Comparison of ENCODE assay signal across 21 mouse cellular contexts in genomic region chr13:110832442-110832841, GRCm38 (mm10).
DNase-seq lines count a peak whose midpoint lies in the region; ATAC-seq and TF ChIP-seq lines count a peak whose summit lies in the region.
"Had no signal": no experiment of that assay in that cellular context is flagged by ENCODE, and none has a peak within 500 bp of the region (broad histone marks: within the 10 kb centered on the region; RNA-seq: fewer than 3 reads in every experiment).

No protein-coding gene starts in this region.

- H3K4me3 ChIP-seq in embryonic facial prominence, embryonic 14.5 days (ENCODE audit: low read depth, low read length): no peak overlapping the region
- no peak overlapping the region for H3K4me3 ChIP-seq in embryonic facial prominence, embryonic 10.5 days
- no peak overlapping the region for H3K4me3 ChIP-seq in midbrain, embryonic 14.5 days (replicated peaks; ENCODE audit: low read depth, low read length)
- no peak overlapping the region for H3K4me3 ChIP-seq in midbrain, postnatal 0 days (ENCODE audit: low read depth, low read length)
- no peak overlapping the region for H3K4me3 ChIP-seq in hindbrain, embryonic 12.5 days
- H3K4me3 ChIP-seq: embryonic facial prominence, embryonic 12.5 days; erythroblast, embryonic 14.5 days; forebrain, embryonic 12.5 days; forebrain, embryonic 15.5 days; hindbrain, embryonic 15.5 days had no signal

- ATAC-seq in embryonic facial prominence, embryonic 14.5 days (ENCODE audit: low read depth): no peak
- peak; percentile 53; the same call in 1 of the 2 replicates for ATAC-seq in midbrain, embryonic 14.5 days (ENCODE audit: low FRiP score, low TSS enrichment)
- peak; percentile 58; the same call in 1 of the 2 replicates for ATAC-seq in midbrain, postnatal 0 days (ENCODE audit: low FRiP score)
- ATAC-seq in hindbrain, embryonic 12.5 days (ENCODE audit: low FRiP score): no peak
- ATAC-seq: activated CD4-positive, CD25-positive, alpha-beta regulatory T cell, adult 4 months; forebrain, embryonic 15.5 days had no signal

- no peak for TF ChIP-seq POLR2A in brain, embryonic 14.5 days (IDR thresholded peaks at IDR 0.05; ENCODE audit: borderline replicate concordance, extremely low read depth, insufficient read depth, insufficient read length, poor library complexity, severe bottlenecking)

- no peak for TF ChIP-seq CTCF in brain, embryonic 14.5 days (IDR thresholded peaks at IDR 0.05; ENCODE audit: borderline replicate concordance, extremely low read depth, insufficient read depth, insufficient read length)
- no peak for TF ChIP-seq CTCF in midbrain, postnatal 0 days (IDR thresholded peaks at IDR 0.05)

- no peak overlapping the region for H3K4me2 ChIP-seq in embryonic facial prominence, embryonic 14.5 days (ENCODE audit: low read depth, low read length)
- no peak overlapping the region for H3K4me2 ChIP-seq in midbrain, embryonic 14.5 days (ENCODE audit: low read length)
- no peak overlapping the region for H3K4me2 ChIP-seq in midbrain, postnatal 0 days (ENCODE audit: low read depth, low read length, poor library complexity, severe bottlenecking)
- no peak overlapping the region for H3K4me2 ChIP-seq in hindbrain, embryonic 12.5 days (replicated peaks)
- H3K4me2 ChIP-seq: embryonic facial prominence, embryonic 12.5 days; forebrain, embryonic 12.5 days; forebrain, embryonic 15.5 days; heart, embryonic 11.5 days; hindbrain, embryonic 15.5 days had no signal

- H3K4me1 ChIP-seq in embryonic facial prominence, embryonic 14.5 days (ENCODE audit: control insufficient read depth, insufficient read depth, low read length): no peaks in the 10 kb centered on the region; the same call in 1 of the 2 replicates
- H3K4me1 ChIP-seq in embryonic facial prominence, embryonic 10.5 days: peaks cover 4% of the 10 kb centered on the region; the same call in 1 of the 2 replicates
- H3K4me1 ChIP-seq in midbrain, embryonic 14.5 days (ENCODE audit: control insufficient read depth, insufficient read depth, low read length): peaks cover 6% of the 10 kb centered on the region; the same call in 1 of the 2 replicates
- no peaks in the 10 kb centered on the region for H3K4me1 ChIP-seq in midbrain, postnatal 0 days (ENCODE audit: insufficient read depth, low read length)
- H3K4me1 ChIP-seq in hindbrain, embryonic 12.5 days: no peaks in the 10 kb centered on the region; the same call in 1 of the 2 replicates
- H3K4me1 ChIP-seq: embryonic facial prominence, embryonic 12.5 days; forebrain, embryonic 12.5 days; forebrain, embryonic 15.5 days; hindbrain, embryonic 15.5 days had no signal

- H3K9ac ChIP-seq in embryonic facial prominence, embryonic 14.5 days (ENCODE audit: low read depth, low read length): no peak overlapping the region
- no peak overlapping the region for H3K9ac ChIP-seq in midbrain, embryonic 14.5 days (replicated peaks; ENCODE audit: low read length)
- H3K9ac ChIP-seq in midbrain, postnatal 0 days (replicated peaks; ENCODE audit: low read length, poor library complexity, severe bottlenecking): no peak overlapping the region
- no peak overlapping the region for H3K9ac ChIP-seq in hindbrain, embryonic 12.5 days
- H3K9ac ChIP-seq: embryonic facial prominence, embryonic 12.5 days; forebrain, embryonic 12.5 days; forebrain, embryonic 15.5 days; hindbrain, embryonic 15.5 days had no signal

- intact Hi-C loops in heart, postnatal 36 days (cut with DNase I): no loop called here

- 58% methylated on average over 5 of the region's 5 CpGs for WGBS in embryonic facial prominence, embryonic 14.5 days
- 70% methylated on average over 5 of the region's 5 CpGs for WGBS in embryonic facial prominence, embryonic 10.5 days
- 41% methylated on average over 5 of the region's 5 CpGs for WGBS in midbrain, embryonic 14.5 days
- WGBS in midbrain, postnatal 0 days: 34% methylated on average over 5 of the region's 5 CpGs
- 81% methylated on average over 5 of the region's 5 CpGs for WGBS in hindbrain, embryonic 12.5 days

- H3K36me3 ChIP-seq in embryonic facial prominence, embryonic 14.5 days (ENCODE audit: control insufficient read depth, insufficient read depth, low read length): no peaks in the 10 kb centered on the region
- no peaks in the 10 kb centered on the region for H3K36me3 ChIP-seq in embryonic facial prominence, embryonic 10.5 days (replicated peaks)
- H3K36me3 ChIP-seq in midbrain, embryonic 14.5 days (ENCODE audit: control insufficient read depth, insufficient read depth, low read length): no peaks in the 10 kb centered on the region
- H3K36me3 ChIP-seq in midbrain, postnatal 0 days (ENCODE audit: insufficient read depth, low read length): no peaks in the 10 kb centered on the region
- no peaks in the 10 kb centered on the region for H3K36me3 ChIP-seq in hindbrain, embryonic 12.5 days
- H3K36me3 ChIP-seq: embryonic facial prominence, embryonic 12.5 days; forebrain, embryonic 12.5 days; forebrain, embryonic 15.5 days; hindbrain, embryonic 15.5 days had no signal

- no peak overlapping the region for H3K27ac ChIP-seq in embryonic facial prominence, embryonic 14.5 days (replicated peaks; ENCODE audit: low read depth, low read length)
- H3K27ac ChIP-seq in embryonic facial prominence, embryonic 10.5 days (replicated peaks): no peak overlapping the region
- H3K27ac ChIP-seq in midbrain, embryonic 14.5 days (replicated peaks; ENCODE audit: low read depth, low read length): 0 out of 2 replicates have a peak overlapping the region, but pooled peaks have one; percentile 13
- H3K27ac ChIP-seq in midbrain, postnatal 0 days (ENCODE audit: low read depth, low read length): no peak overlapping the region
- no peak overlapping the region for H3K27ac ChIP-seq in hindbrain, embryonic 12.5 days
- H3K27ac ChIP-seq: embryonic facial prominence, embryonic 12.5 days; forebrain, embryonic 12.5 days; forebrain, embryonic 15.5 days; hindbrain, embryonic 15.5 days had no signal

- DNase-seq in embryonic facial prominence, embryonic 14.5 days (ENCODE audit: low spot score): peak; percentile 10
- DNase-seq in embryonic facial prominence, embryonic 10.5 days (ENCODE audit: low spot score): no peak
- DNase-seq in brain, embryonic 14.5 days (ENCODE audit: low read depth): peak; percentile 58
- peak; percentile 59 for DNase-seq in midbrain, embryonic 14.5 days
- DNase-seq in midbrain, postnatal 0 days (ENCODE audit: low spot score): no peak
- no peak for DNase-seq in heart, postnatal 36 days
- DNase-seq: adrenal gland, adult 8-10 months; adrenal gland, postnatal 25 days; cerebellum, adult 18-20 months; cerebellum, adult 9-10 months; cerebellum, postnatal 14 days; gastrocnemius, postnatal 25 days; heart, adult 18-20 months had no signal

- no peaks in the 10 kb centered on the region for H3K27me3 ChIP-seq in embryonic facial prominence, embryonic 14.5 days (replicated peaks; ENCODE audit: control insufficient read depth, insufficient read depth, low read length)
- no peaks in the 10 kb centered on the region for H3K27me3 ChIP-seq in embryonic facial prominence, embryonic 10.5 days (replicated peaks; ENCODE audit: low read depth, poor library complexity, severe bottlenecking)
- H3K27me3 ChIP-seq in midbrain, embryonic 14.5 days (ENCODE audit: control insufficient read depth, insufficient read depth, low read length): no peaks in the 10 kb centered on the region
- no peaks in the 10 kb centered on the region for H3K27me3 ChIP-seq in midbrain, postnatal 0 days (ENCODE audit: insufficient read depth, low read length)
- H3K27me3 ChIP-seq in hindbrain, embryonic 12.5 days: no peaks in the 10 kb centered on the region
- H3K27me3 ChIP-seq: embryonic facial prominence, embryonic 12.5 days; forebrain, embryonic 12.5 days; forebrain, embryonic 15.5 days; hindbrain, embryonic 15.5 days had no signal

- no peaks in the 10 kb centered on the region for H3K9me3 ChIP-seq in embryonic facial prominence, embryonic 14.5 days (ENCODE audit: control insufficient read depth, low read length)
- no peaks in the 10 kb centered on the region for H3K9me3 ChIP-seq in embryonic facial prominence, embryonic 10.5 days
- H3K9me3 ChIP-seq in midbrain, embryonic 14.5 days (ENCODE audit: control insufficient read depth, low read length): no peaks in the 10 kb centered on the region
- H3K9me3 ChIP-seq in midbrain, postnatal 0 days (ENCODE audit: low read length): no peaks in the 10 kb centered on the region
- H3K9me3 ChIP-seq in hindbrain, embryonic 12.5 days (replicated peaks): no peaks in the 10 kb centered on the region
- H3K9me3 ChIP-seq: embryonic facial prominence, embryonic 12.5 days; forebrain, embryonic 12.5 days; forebrain, embryonic 15.5 days; hindbrain, embryonic 15.5 days had no signal

Comparison
In these comparisons a context has a peak if more than half of its experiments do, and no peak if none do; other contexts are left out.
1. DNase-seq: peak in embryonic facial prominence, embryonic 14.5 days (single experiment), brain, embryonic 14.5 days (single experiment) and midbrain, embryonic 14.5 days (single experiment); none in embryonic facial prominence, embryonic 10.5 days (single experiment), midbrain, postnatal 0 days (single experiment) and heart, postnatal 36 days (0 of 2).
2. ATAC-seq: peak in midbrain, embryonic 14.5 days (single experiment) and midbrain, postnatal 0 days (single experiment); none in embryonic facial prominence, embryonic 14.5 days (single experiment) and hindbrain, embryonic 12.5 days (single experiment).